Mouse (Mus musculus) CH12.LX (cell line): ENCODE measurements around the gene Tut1. TPM values are rescaled to one million over a fixed set of nuclear protein-coding genes. Genes with fewer than 3 reads are reported as not detected.

Experiments
- DNase-seq: peaks from one replicate; pipeline ENCODE4 v3.0.0-alpha.2; 2013; ENCODE audit errors: extremely low read depth
- H3K27ac ChIP-seq: 2 replicates; pipeline ENCODE4 v1.5.1; 2012; ENCODE audit warnings: low read depth, mild to moderate bottlenecking, control low read depth, moderate library complexity; ENCODE audit not compliant: insufficient read depth
- H3K27me3 ChIP-seq: replicated peaks from 2 replicates; pipeline ENCODE3; 2012; ENCODE audit warnings: inconsistent platforms
- H3K36me3 ChIP-seq, 2 experiments: replicated peaks in 1 of 2; 2 replicates each; pipeline versions ENCODE3 to v1.6.1; 2012; ENCODE audit warnings: inconsistent platforms in 1 of 2, low read length in 1 of 2, mild to moderate bottlenecking in 1 of 2, mixed read lengths in 1 of 2, moderate library complexity in 1 of 2; ENCODE audit not compliant: control insufficient read depth in 1 of 2, insufficient read depth in 1 of 2
- H3K4me1 ChIP-seq, 2 experiments: 2 replicates each; pipeline ENCODE4 v1.6.1; 2012; ENCODE audit warnings: inconsistent platforms in 1 of 2, moderate library complexity in 1 of 2; ENCODE audit not compliant: insufficient read depth in 2 of 2, control insufficient read depth in 1 of 2
- H3K4me2 ChIP-seq: 2 replicates; pipeline ENCODE4 v1.6.1; 2012; ENCODE audit warnings: low read depth, mild to moderate bottlenecking, control low read depth; ENCODE audit not compliant: poor library complexity, insufficient read depth, severe bottlenecking
- H3K4me3 ChIP-seq, 3 experiments: fragments of 150-350 bp in 1 of 3; sonication (generic) in 1 of 3; replicated peaks in 1 of 3; 2 replicates each; pipeline versions ENCODE3 to v1.5.1; 2011 to 2012; ENCODE audit warnings: low read depth in 2 of 3, low read length in 2 of 3, mild to moderate bottlenecking in 2 of 3, moderate library complexity in 2 of 3, control low read depth in 1 of 3, improper control_type of control experiment in 1 of 3, inconsistent platforms in 1 of 3, mixed read lengths in 1 of 3; ENCODE audit not compliant: poor library complexity in 1 of 3
- H3K79me2 ChIP-seq: replicated peaks from 2 replicates; pipeline ENCODE4 v1.6.1; 2012; ENCODE audit warnings: mild to moderate bottlenecking, moderate library complexity; ENCODE audit not compliant: control insufficient read depth, poor library complexity, insufficient read depth, severe bottlenecking; ENCODE audit errors: extremely low read depth
- H3K9ac ChIP-seq: 2 replicates; pipeline ENCODE4 v1.6.1; 2012; ENCODE audit warnings: low read depth, mild to moderate bottlenecking, control low read depth, moderate library complexity; ENCODE audit not compliant: insufficient read depth
- H3K9me3 ChIP-seq: replicated peaks from 2 replicates; pipeline ENCODE3; 2012; ENCODE audit warnings: low read length, inconsistent platforms, mixed read lengths
- CHD1 ChIP-seq: IDR thresholded peaks from 2 replicates; pipeline ENCODE4 v1.6.1; 2012; ENCODE audit warnings: low read depth, low read length, improper control_type of control experiment, inconsistent platforms
- CHD2 ChIP-seq: IDR thresholded peaks from 2 replicates; pipeline ENCODE4 v1.6.1; 2011; ENCODE audit warnings: low read length, improper control_type of control experiment
- E2F4 ChIP-seq: IDR thresholded peaks from 2 replicates; pipeline ENCODE4 v1.6.1; 2011; ENCODE audit warnings: low read depth, low read length, improper control_type of control experiment; ENCODE audit not compliant: insufficient replicate concordance
- GABPA ChIP-seq: IDR thresholded peaks from 2 replicates; pipeline ENCODE4 v1.6.1; 2012; ENCODE audit warnings: low read depth, low read length, improper control_type of control experiment, inconsistent platforms; ENCODE audit not compliant: insufficient replicate concordance
- HCFC1 ChIP-seq: IDR thresholded peaks from 2 replicates; pipeline ENCODE4 v1.6.1; 2012; ENCODE audit warnings: low read depth, mild to moderate bottlenecking, inconsistent platforms, low read length, improper control_type of control experiment
- JUN ChIP-seq: IDR thresholded peaks from 2 replicates; pipeline ENCODE4 v1.6.1; 2011; ENCODE audit warnings: low read depth, mild to moderate bottlenecking, low read length, improper control_type of control experiment, moderate library complexity; ENCODE audit not compliant: insufficient read depth
- KAT2A ChIP-seq: IDR thresholded peaks from 2 replicates; pipeline ENCODE4 v1.6.1; 2012; ENCODE audit warnings: low read length, improper control_type of control experiment, inconsistent platforms; ENCODE audit not compliant: insufficient replicate concordance
- MAFK ChIP-seq: IDR thresholded peaks from 2 replicates; pipeline ENCODE4 v1.6.1; 2011; ENCODE audit warnings: low read length, improper control_type of control experiment; ENCODE audit not compliant: insufficient replicate concordance
- MAX ChIP-seq: IDR thresholded peaks from 2 replicates; pipeline ENCODE4 v1.6.1; 2011; ENCODE audit warnings: low read length, improper control_type of control experiment
- MAZ ChIP-seq: IDR thresholded peaks from 2 replicates; pipeline ENCODE4 v1.6.1; 2012; ENCODE audit warnings: low read depth, mild to moderate bottlenecking, inconsistent platforms, low read length, improper control_type of control experiment, moderate library complexity
- MXI1 ChIP-seq: IDR thresholded peaks from 2 replicates; pipeline ENCODE4 v1.6.1; 2011; ENCODE audit warnings: mild to moderate bottlenecking, low read depth, low read length, improper control_type of control experiment
- PAX5 ChIP-seq: IDR thresholded peaks from 2 replicates; pipeline ENCODE4 v1.6.1; 2012; ENCODE audit warnings: low read length, inconsistent platforms, mixed read lengths
- POLR2A ChIP-seq: IDR thresholded peaks from 2 replicates; pipeline ENCODE4 v1.6.1; 2011; ENCODE audit warnings: low read depth, mild to moderate bottlenecking, improper control_type of control experiment, low read length
- TBP ChIP-seq: conservative IDR thresholded peaks from 2 replicates; pipeline ENCODE4 v1.6.1; 2011; ENCODE audit warnings: low read depth, low read length, improper control_type of control experiment
- TCF12 ChIP-seq: IDR thresholded peaks from 2 replicates; pipeline ENCODE4 v1.6.1; 2014; ENCODE audit warnings: low read depth, mild to moderate bottlenecking, inconsistent platforms, low read length, improper control_type of control experiment
- USF2 ChIP-seq: conservative IDR thresholded peaks from 2 replicates; pipeline ENCODE4 v1.6.1; 2011; ENCODE audit warnings: low read depth, low read length, improper control_type of control experiment
- ZC3H11A ChIP-seq: IDR thresholded peaks from 2 replicates; pipeline ENCODE4 v1.6.1; 2012; ENCODE audit warnings: low read depth, mild to moderate bottlenecking, inconsistent platforms, low read length, improper control_type of control experiment
- ZNF384 ChIP-seq: IDR thresholded peaks from 2 replicates; pipeline ENCODE4 v1.6.1; 2012; ENCODE audit warnings: low read depth, low read length, improper control_type of control experiment, inconsistent platforms
- dilution Hi-C: fragments of 300-500 bp; cut with MboI; formaldehyde crosslinking; loops from 2 replicates; pipeline ENCODE4 v1.14.3; 2020; ENCODE audit warnings: low sequenced_read_pairs; ENCODE audit not compliant: extremely low pct_unique_long_range_greater_than_20kb, extremely low pct_ligation_motif_present
- in situ Hi-C: fragments of 300-500 bp; cut with MboI; formaldehyde crosslinking; loops from 3 replicates; pipeline ENCODE4 v1.14.3; 2019; ENCODE audit warnings: low sequenced_read_pairs, low pct_ligation_motif_present, low pct_unique_long_range_greater_than_20kb, mixed read lengths
- polyA plus RNA-seq: library from polyadenylated mRNA; unstranded; fragments of >175 nt; gene quantifications from 2 replicates; pipeline ENCODE4 v1.2.1, GENCODE M21; 2012; ENCODE audit warnings: low read depth; ENCODE audit not compliant: insufficient read length
- total RNA-seq, 2 experiments: library from RNA; depleted of rRNA; stranded (reverse); fragments of 300-350 nt in 1 of 2; fragments of >200 nt in 1 of 2; gene quantifications; 2 replicates each; pipeline ENCODE4 v1.2.3; 2012 to 2014

Tut1 gene
- total and polyA plus RNA-seq, 3 experiments: 40.4 to 54.9 (median 47.7) TPM

- peak overlapping the region in 2 of 3 experiments; percentile 80 to 89 for H3K4me3 ChIP-seq
- peak overlapping the region; percentile 83; the same call in 1 of the 2 replicates for H3K9ac ChIP-seq
- DNase-seq: no peak
- peaks cover 12 to 31% of the 10 kb centered on the region in 2 experiments; a peak in 3 of 4 replicates for H3K4me1 ChIP-seq
- in situ Hi-C loops: no loop called here
- no peaks in the 10 kb centered on the region for H3K27me3 ChIP-seq
- H3K79me2 ChIP-seq: peaks cover 6% of the 10 kb centered on the region; the same call in 1 of the 2 replicates
- peaks cover 40 to 78% of the 10 kb centered on the region in 2 experiments for H3K36me3 ChIP-seq
- dilution Hi-C loops: no loop called here
- no peaks in the 10 kb centered on the region for H3K9me3 ChIP-seq
- peak overlapping the region; percentile 76 for H3K4me2 ChIP-seq
- TF ChIP-seq KAT2A: no peak
- TF ChIP-seq ZNF384: no peak
- no peak overlapping the region for H3K27ac ChIP-seq
These were observed 22.9 kb upstream of the Tut1 start for GRCm38 (mm10) chr19:8930771-8931170.

DNA sequence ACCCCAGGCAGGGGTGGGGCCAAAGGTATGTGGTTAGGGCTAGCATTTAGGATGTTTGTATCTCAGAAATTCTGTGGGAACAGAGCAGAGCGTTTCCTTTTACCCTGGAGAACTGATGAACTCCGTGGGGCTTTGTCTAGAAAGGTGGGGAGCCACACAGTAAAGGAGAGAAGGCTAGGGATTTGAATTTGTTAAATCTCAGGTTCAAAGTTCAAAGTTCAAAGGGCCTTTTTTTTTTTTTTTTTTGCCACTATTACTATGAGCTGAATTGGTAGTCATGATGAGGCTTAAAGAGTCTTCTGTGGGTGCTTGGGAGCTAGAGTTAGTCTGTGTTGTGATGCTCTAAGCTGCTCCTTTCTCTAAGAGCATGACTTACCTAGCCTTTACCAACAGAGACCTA lies 16.9 kb upstream of the Tut1 start:
- no peaks in the 10 kb centered on the region for H3K27me3 ChIP-seq
- TF ChIP-seq HCFC1 (no peak), E2F4 (no peak), CHD2 (no peak), JUN (no peak), USF2 (no peak), GABPA (no peak), ZC3H11A (no peak), TBP (no peak), POLR2A (no peak), MAX (no peak), KAT2A (no peak)
- TF ChIP-seq, all 38 proteins: peak for 0
- Histone ChIP-seq H3K9ac (no peak overlapping the region), H3K79me2 (no peaks in the 10 kb centered on the region; the same call in 1 of the 2 replicates), H3K4me1 (peaks cover 11 to 24% of the 10 kb centered on the region in 2 experiments), H3K4me2 (no peak overlapping the region), H3K36me3 (peaks cover 58 to 84% of the 10 kb centered on the region in 2 experiments), H3K27ac (no peak overlapping the region), H3K4me3 (no peak overlapping the region), H3K9me3 (no peaks in the 10 kb centered on the region)
- in situ Hi-C loops (loop anchor here (5.0 kb wide), 1 partner anchor 39 kb away; the partner anchor contains the start of gene Ganab), dilution Hi-C loops (no loop called here)
- no peak for DNase-seq

GRCm38 (mm10) chr19:8940526-8941133 lies 13.0 kb upstream of the Tut1 start:
- H3K79me2 ChIP-seq: peaks cover 36% of the 10 kb centered on the region
- peaks cover 16 to 48% of the 10 kb centered on the region in 2 experiments for H3K4me1 ChIP-seq
- peaks cover 55 to 75% of the 10 kb centered on the region in 2 experiments for H3K36me3 ChIP-seq
- H3K9me3 ChIP-seq: no peaks in the 10 kb centered on the region
- H3K4me2 ChIP-seq: peak overlapping the region; percentile 88
- TF ChIP-seq MAFK: no peak
- no peak for TF ChIP-seq CHD1
- no peak for TF ChIP-seq MAX
- TF ChIP-seq TCF12: no peak
- TF ChIP-seq PAX5: no peak
- peak; percentile 11; the same call in 1 of the 2 replicates for TF ChIP-seq MXI1
- TF ChIP-seq MAZ: no peak
- dilution Hi-C loops (no loop called here), in situ Hi-C loops (no loop called here)
- no peaks in the 10 kb centered on the region for H3K27me3 ChIP-seq
- peak overlapping the region; percentile 72 for H3K9ac ChIP-seq
- DNase-seq: no peak
- peak overlapping the region in 2 of 3 experiments; percentile 45 to 95 for H3K4me3 ChIP-seq
- H3K27ac ChIP-seq: peak overlapping the region; percentile 99
